Mouse (Mus musculus) megakaryocyte-erythroid progenitor cell, adult 5-6 weeks (primary cell): Measurements from ENCODE around the gene Krtap27-1. TPM values are rescaled to one million over a fixed set of nuclear protein-coding genes. Genes with fewer than 3 reads are reported as not detected.

Experiments
- total RNA-seq, 2 experiments: library from RNA; stranded (forward) in 1 of 2; stranded (reverse) in 1 of 2; fragments of 200-1000, 215-1000 nt in 1 of 2; fragments of >200 nt in 1 of 2; fragmentation: Nextera tagmentation in 1 of 2; gene quantifications; 2 replicates each; pipeline ENCODE4 v1.2.3; 2014 to 2017

Krtap27-1 gene
- total RNA-seq, 2 experiments from 2014 or later, result not detected

Other genes starting within 250 kb of the Krtap27-1 start
- gene Cldn17, start 164.7 kb downstream of the Krtap27-1 start, total RNA-seq (2014; fragmentation: Nextera tagmentation), result not detected in 2 replicates
- not detected in 2 replicates for gene Cldn17, start 164.7 kb downstream of the Krtap27-1 start, total RNA-seq (2017)
- not detected in 2 replicates for gene Cldn8, start 108.5 kb downstream of the Krtap27-1 start, total RNA-seq (2014; fragmentation: Nextera tagmentation)
- not detected in 2 replicates for gene Cldn8, start 108.5 kb downstream of the Krtap27-1 start, total RNA-seq (2017)
- not detected in 2 replicates for gene Krtap24-1, start 59.4 kb downstream of the Krtap27-1 start, total RNA-seq (2014; fragmentation: Nextera tagmentation)
- gene Krtap24-1, start 59.4 kb downstream of the Krtap27-1 start, total RNA-seq (2017), result not detected in 2 replicates
- gene 2310079G19Rik, start 44.0 kb downstream of the Krtap27-1 start, total RNA-seq (2014; fragmentation: Nextera tagmentation), result not detected in 2 replicates
- gene 2310079G19Rik, start 44.0 kb downstream of the Krtap27-1 start, total RNA-seq (2017), result not detected in 2 replicates
- gene Krtap26-1, start 23.9 kb downstream of the Krtap27-1 start, total RNA-seq (2014; fragmentation: Nextera tagmentation), result not detected in 2 replicates
- not detected in 2 replicates for gene Krtap26-1, start 23.9 kb downstream of the Krtap27-1 start, total RNA-seq (2017)
- gene 2310061N02Rik, start 36.3 kb upstream of the Krtap27-1 start, total RNA-seq (2014; fragmentation: Nextera tagmentation), result not detected in 2 replicates
- gene 2310061N02Rik, start 36.3 kb upstream of the Krtap27-1 start, total RNA-seq (2017), result not detected in 2 replicates
- not detected in 2 replicates for gene Krtap13-1, start 57.2 kb upstream of the Krtap27-1 start, total RNA-seq (2014; fragmentation: Nextera tagmentation)
- not detected in 2 replicates for gene Krtap13-1, start 57.2 kb upstream of the Krtap27-1 start, total RNA-seq (2017)
- gene Krtap13, start 80.0 kb upstream of the Krtap27-1 start, total RNA-seq (2014; fragmentation: Nextera tagmentation), result not detected in 2 replicates
- gene Krtap13, start 80.0 kb upstream of the Krtap27-1 start, total RNA-seq (2017), result not detected in 2 replicates
- not detected in 2 replicates for gene 2310034C09Rik, start 87.2 kb upstream of the Krtap27-1 start, total RNA-seq (2014; fragmentation: Nextera tagmentation)
- not detected in 2 replicates for gene 2310034C09Rik, start 87.2 kb upstream of the Krtap27-1 start, total RNA-seq (2017)
- gene 2310057N15Rik, start 102.5 kb upstream of the Krtap27-1 start, total RNA-seq (2014; fragmentation: Nextera tagmentation), result not detected in 2 replicates
- gene 2310057N15Rik, start 102.5 kb upstream of the Krtap27-1 start, total RNA-seq (2017), result not detected in 2 replicates
- gene Gm5965, start 106.2 kb upstream of the Krtap27-1 start, total RNA-seq (2014; fragmentation: Nextera tagmentation), result not detected in 2 replicates
- gene Gm5965, start 106.2 kb upstream of the Krtap27-1 start, total RNA-seq (2017), result not detected in 2 replicates
- gene Gm20741, start 140.5 kb upstream of the Krtap27-1 start, total RNA-seq (2014; fragmentation: Nextera tagmentation), result not detected in 2 replicates
- not detected in 2 replicates for gene Gm20741, start 140.5 kb upstream of the Krtap27-1 start, total RNA-seq (2017)
- gene Krtap15, start 148.5 kb upstream of the Krtap27-1 start, total RNA-seq (2014; fragmentation: Nextera tagmentation), result not detected in 2 replicates
- gene Krtap15, start 148.5 kb upstream of the Krtap27-1 start, total RNA-seq (2017), result not detected in 2 replicates
- gene Krtap14, start 154.5 kb upstream of the Krtap27-1 start, total RNA-seq (2014; fragmentation: Nextera tagmentation), result not detected in 2 replicates
- not detected in 2 replicates for gene Krtap14, start 154.5 kb upstream of the Krtap27-1 start, total RNA-seq (2017)
- not detected in 2 replicates for gene Krtap19-1, start 197.7 kb upstream of the Krtap27-1 start, total RNA-seq (2014; fragmentation: Nextera tagmentation)
- gene Krtap19-1, start 197.7 kb upstream of the Krtap27-1 start, total RNA-seq (2017), result not detected in 2 replicates
- not detected in 2 replicates for gene Krtap19-2, start 202.6 kb upstream of the Krtap27-1 start, total RNA-seq (2014; fragmentation: Nextera tagmentation)
- gene Krtap19-2, start 202.6 kb upstream of the Krtap27-1 start, total RNA-seq (2017), result not detected in 2 replicates
- gene Krtap19-3, start 206.4 kb upstream of the Krtap27-1 start, total RNA-seq (2014; fragmentation: Nextera tagmentation), result not detected in 2 replicates
- gene Krtap19-3, start 206.4 kb upstream of the Krtap27-1 start, total RNA-seq (2017), result not detected in 2 replicates
- not detected in 2 replicates for gene Krtap19-4, start 213.4 kb upstream of the Krtap27-1 start, total RNA-seq (2014; fragmentation: Nextera tagmentation)
- gene Krtap19-4, start 213.4 kb upstream of the Krtap27-1 start, total RNA-seq (2017), result not detected in 2 replicates
- not detected in 2 replicates for gene Krtap19-5, start 224.8 kb upstream of the Krtap27-1 start, total RNA-seq (2014; fragmentation: Nextera tagmentation)
- not detected in 2 replicates for gene Krtap19-5, start 224.8 kb upstream of the Krtap27-1 start, total RNA-seq (2017)